Mouse (Mus musculus) erythroblast, embryonic 14.5 days (primary cell): ENCODE measurements around the gene Ndrg4. TPM values are rescaled to one million over a fixed set of nuclear protein-coding genes. Genes with fewer than 3 reads are reported as not detected.

ENCODE experiments used
- H3K27me3 ChIP-seq: 2 replicates; pipeline ENCODE4 v1.6.1; 2012; ENCODE audit warnings: inconsistent platforms; ENCODE audit not compliant: control insufficient read depth
- H3K36me3 ChIP-seq: 2 replicates; pipeline ENCODE4 v1.6.1; 2012; ENCODE audit warnings: mild to moderate bottlenecking, inconsistent platforms; ENCODE audit not compliant: control insufficient read depth
- H3K4me1 ChIP-seq: 2 replicates; pipeline ENCODE4 v1.6.1; 2012; ENCODE audit warnings: inconsistent platforms; ENCODE audit not compliant: control insufficient read depth
- H3K4me3 ChIP-seq: replicated peaks from 2 replicates; pipeline ENCODE3; 2012; ENCODE audit warnings: moderate library complexity, mild to moderate bottlenecking, inconsistent platforms
- H3K9me3 ChIP-seq: 2 replicates; pipeline ENCODE4 v1.6.1; 2012; ENCODE audit warnings: low read length, inconsistent platforms, mixed read lengths; ENCODE audit not compliant: control insufficient read depth
- GATA1 ChIP-seq: IDR thresholded peaks from 2 replicates; pipeline ENCODE4 v1.6.1; 2012; ENCODE audit warnings: low read length, inconsistent platforms, mixed read lengths
- TAL1 ChIP-seq: IDR thresholded peaks from 3 replicates; pipeline ENCODE4 v1.6.1; 2012; ENCODE audit warnings: low read length, inconsistent platforms, mixed read lengths
- polyA plus RNA-seq: library from polyadenylated mRNA; stranded (reverse); fragments of >175 nt; gene quantifications from 2 replicates; pipeline ENCODE4 v1.2.3, GENCODE M21; 2012

Ndrg4 gene
- 0.03 and 0.11 TPM in 2 replicates for polyA plus RNA-seq

DNA sequence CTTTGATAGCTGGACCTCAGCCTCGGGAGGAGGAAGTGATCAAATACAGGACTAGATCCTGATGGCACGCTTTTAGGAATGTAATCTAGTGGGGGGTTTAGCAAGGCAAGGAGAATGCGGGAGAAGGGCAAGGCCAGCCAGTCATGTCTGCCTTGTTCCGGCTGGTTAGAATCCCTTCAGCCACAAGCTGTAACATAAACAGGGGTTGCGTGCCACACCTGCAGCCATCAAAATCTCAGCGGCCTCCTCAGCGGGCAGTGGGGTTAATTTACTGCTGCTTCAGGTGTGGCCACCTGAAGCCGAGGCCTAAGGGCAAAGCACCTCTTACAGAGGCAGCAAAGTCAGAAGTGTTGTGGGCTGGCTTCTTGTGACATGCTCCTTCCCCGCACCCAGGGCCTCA is at the start of gene Ndrg4:
Gene Ndrg4, plus strand, starts transcription at position 350 of the 400 bp plus-strand sequence.
- TF ChIP-seq TAL1: no peak
- TF ChIP-seq GATA1: no peak
- Histone ChIP-seq H3K27me3 (peaks cover 72% of the 10 kb centered on the region), H3K36me3 (no peaks in the 10 kb centered on the region), H3K4me3 (peak within 1 kb of the TSS; percentile 7), H3K9me3 (no peaks in the 10 kb centered on the region), H3K4me1 (no peaks in the 10 kb centered on the region)

DNA sequence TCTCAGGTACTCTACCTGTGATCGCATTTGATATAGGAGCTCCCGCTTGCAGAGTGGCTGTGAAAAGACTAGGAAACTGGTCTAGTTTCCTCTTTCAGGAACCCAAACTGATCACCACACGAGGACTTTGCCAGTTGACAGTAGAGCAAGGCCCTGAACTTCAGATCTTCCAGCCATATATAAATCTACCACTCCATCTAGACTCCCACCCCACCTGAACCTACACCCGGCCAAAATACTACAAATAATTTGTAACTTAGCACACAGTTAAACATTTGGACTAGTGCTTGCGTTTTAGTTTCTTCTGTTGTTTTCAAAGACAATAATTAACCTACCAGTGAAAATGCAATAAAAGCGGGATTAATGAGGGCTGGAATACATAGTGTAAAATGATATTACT is 43.9 kb upstream of the Ndrg4 start:
- Histone ChIP-seq H3K4me3 (peak overlapping the region; percentile 81), H3K9me3 (no peaks in the 10 kb centered on the region), H3K27me3 (peaks cover 2% of the 10 kb centered on the region; the same call in 1 of the 2 replicates), H3K4me1 (peaks cover 27% of the 10 kb centered on the region), H3K36me3 (peaks cover 18% of the 10 kb centered on the region)
- no peak for TF ChIP-seq TAL1
- no peak for TF ChIP-seq GATA1

DNA sequence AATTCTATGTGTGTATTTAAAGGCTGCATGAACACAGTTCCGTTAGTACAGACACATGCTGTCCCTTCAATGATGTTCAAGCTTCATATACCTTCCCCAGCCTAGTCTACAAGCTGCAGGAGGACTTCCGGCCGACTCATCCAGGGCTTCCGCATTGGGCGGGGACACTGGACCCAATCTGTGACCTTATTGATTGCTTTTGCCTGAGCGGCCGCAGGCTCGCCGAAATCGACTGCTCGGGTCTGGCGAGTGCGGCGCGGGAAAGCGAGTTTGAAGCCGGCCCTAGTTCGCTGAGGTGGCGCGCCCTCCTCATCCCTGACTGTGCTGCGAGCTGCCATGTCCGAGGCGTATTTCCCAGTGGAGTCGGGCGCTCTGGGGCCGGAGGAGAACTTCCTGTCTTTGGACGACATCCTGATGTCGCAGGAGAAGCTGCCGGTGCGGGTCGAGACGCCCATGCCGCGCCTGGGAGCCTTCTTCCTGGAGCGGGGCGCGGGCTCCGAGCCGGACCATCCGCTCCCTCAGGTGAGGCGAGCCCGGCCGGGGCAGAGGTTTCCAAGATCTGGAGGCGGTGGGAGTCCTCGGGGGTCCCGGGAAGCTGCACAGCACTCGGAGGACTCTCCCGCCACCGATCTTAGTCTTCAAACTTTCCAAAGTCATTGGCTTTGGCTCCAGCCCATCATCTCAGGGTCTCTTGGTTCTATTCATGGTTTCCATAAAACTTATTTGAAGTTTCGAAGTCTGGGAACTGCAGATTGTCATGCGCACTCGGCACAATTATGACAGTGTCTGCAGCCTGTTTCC is 43.3 kb upstream of the Ndrg4 start, which contains the start of gene Gins3:
Gene Gins3, plus strand, starts transcription at position 192 of the 801 bp plus-strand sequence.
- Histone ChIP-seq H3K27me3 (no peaks in the 10 kb centered on the region; the same call in 1 of the 2 replicates), H3K4me1 (peaks cover 27% of the 10 kb centered on the region), H3K9me3 (no peaks in the 10 kb centered on the region), H3K4me3 (peak within 1 kb of the TSS; percentile 81), H3K36me3 (peaks cover 24% of the 10 kb centered on the region)
- no peak for TF ChIP-seq GATA1
- TF ChIP-seq TAL1: no peak

DNA sequence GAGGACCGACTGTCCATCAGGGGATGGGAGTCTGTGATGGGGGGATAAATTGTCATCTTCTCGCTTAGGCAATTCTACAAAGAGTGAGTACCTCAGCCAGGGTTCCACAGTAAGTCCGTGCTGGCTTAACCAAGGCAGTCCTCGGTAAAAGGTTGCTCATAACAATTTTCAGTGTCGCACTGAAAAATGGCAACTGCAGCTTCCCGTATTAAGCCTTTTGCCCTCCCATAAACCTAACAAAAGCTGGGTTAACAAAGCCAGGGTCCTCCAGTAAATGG is 42.8 kb upstream of the Ndrg4 start:
- no peaks in the 10 kb centered on the region for H3K27me3 ChIP-seq
- TF ChIP-seq TAL1 (no peak), GATA1 (no peak)
- H3K4me3 ChIP-seq: peak overlapping the region; percentile 81
- H3K4me1 ChIP-seq: peaks cover 27% of the 10 kb centered on the region
- peaks cover 29% of the 10 kb centered on the region for H3K36me3 ChIP-seq
- H3K9me3 ChIP-seq: no peaks in the 10 kb centered on the region

DNA sequence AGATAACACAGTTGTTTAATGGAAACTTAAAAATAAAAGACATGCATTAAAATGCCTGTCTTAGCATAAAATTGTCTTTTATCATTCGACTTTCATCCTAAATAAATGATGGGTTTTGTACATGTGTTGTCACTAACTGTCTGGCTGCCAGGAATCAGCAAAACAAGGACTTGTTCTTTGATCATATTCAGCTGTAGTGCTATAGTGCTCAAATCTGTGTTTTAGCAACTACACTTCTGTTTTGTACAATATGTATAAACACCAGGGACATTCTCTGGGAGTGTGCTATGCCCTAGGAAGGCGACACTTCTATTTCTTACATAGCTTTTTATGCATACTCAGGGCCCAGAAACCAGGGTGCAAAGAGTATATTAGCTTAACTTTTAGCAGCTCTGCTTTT is 31.8 kb upstream of the Ndrg4 start:
- Histone ChIP-seq H3K9me3 (no peaks in the 10 kb centered on the region), H3K4me1 (peaks cover 4% of the 10 kb centered on the region), H3K27me3 (no peaks in the 10 kb centered on the region), H3K4me3 (no peak overlapping the region), H3K36me3 (peaks cover 56% of the 10 kb centered on the region)
- TF ChIP-seq TAL1 (no peak), GATA1 (no peak)

DNA sequence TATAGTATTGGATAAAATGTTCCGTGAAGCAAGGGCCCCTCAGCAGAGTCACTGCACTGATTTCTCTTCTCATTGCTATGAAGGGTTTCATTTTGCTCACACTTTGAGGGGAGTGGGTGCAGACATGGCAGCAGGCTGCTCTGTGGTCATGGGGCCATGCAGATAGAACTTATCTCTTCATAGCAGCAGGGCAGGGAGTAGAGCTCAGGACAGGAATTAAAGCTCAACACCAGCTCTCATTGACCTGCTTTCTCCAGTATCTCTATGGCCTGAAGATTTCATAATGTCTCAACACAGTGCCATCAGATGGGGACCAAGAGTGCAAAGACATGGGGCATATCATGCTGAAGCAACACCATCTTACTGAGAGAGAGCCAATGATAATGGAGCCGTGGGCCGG is 28.5 kb upstream of the Ndrg4 start:
- Histone ChIP-seq H3K27me3 (no peaks in the 10 kb centered on the region), H3K9me3 (no peaks in the 10 kb centered on the region), H3K4me3 (no peak overlapping the region), H3K4me1 (peaks cover 4% of the 10 kb centered on the region), H3K36me3 (peaks cover 26% of the 10 kb centered on the region)
- TF ChIP-seq TAL1 (no peak), GATA1 (no peak)

DNA sequence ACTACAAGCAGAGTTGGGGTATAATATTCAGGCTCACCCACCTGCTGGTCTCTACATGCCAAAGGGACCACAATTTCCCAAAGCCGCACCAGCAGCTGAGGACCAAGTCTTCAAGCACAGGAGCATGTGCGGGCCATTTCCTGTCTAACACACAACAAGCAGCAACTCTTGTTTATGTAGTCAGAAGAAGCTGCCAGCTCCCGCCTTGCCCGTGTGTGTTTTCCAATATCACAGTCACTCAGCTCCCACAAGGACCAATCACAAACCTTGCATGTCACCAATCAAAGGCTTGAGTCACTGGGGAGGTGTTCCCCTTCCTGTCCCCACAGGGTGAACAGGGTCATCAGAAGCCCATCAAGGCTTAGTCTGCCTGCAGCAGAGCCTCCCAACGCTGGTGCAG is 23.4 kb upstream of the Ndrg4 start:
- no peak overlapping the region for H3K4me3 ChIP-seq
- no peaks in the 10 kb centered on the region for H3K9me3 ChIP-seq
- TF ChIP-seq GATA1: no peak
- TF ChIP-seq TAL1: no peak
- peaks cover under 1% of the 10 kb centered on the region for H3K4me1 ChIP-seq
- no peaks in the 10 kb centered on the region for H3K36me3 ChIP-seq
- no peaks in the 10 kb centered on the region for H3K27me3 ChIP-seq

DNA sequence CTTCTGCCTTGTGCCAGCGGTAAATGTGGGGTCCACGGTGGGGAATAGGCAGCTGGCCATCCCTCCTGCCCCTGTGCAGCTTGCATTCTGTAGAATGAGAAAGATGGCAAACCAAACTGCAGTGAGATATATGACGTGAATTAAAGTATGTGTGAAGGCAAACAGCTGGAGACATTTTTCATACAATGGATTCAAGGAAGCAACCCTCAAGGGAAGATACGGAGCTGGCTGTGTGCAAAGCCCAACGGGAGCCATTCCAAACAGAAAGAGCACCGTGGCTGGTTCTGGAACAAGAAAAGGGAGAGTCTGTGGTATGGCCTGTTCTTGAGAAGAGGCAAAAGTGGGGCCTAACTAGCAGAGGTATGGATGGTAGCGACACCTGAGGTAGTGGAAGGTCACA is 20.9 kb upstream of the Ndrg4 start:
- H3K9me3 ChIP-seq: no peaks in the 10 kb centered on the region
- no peak for TF ChIP-seq GATA1
- TF ChIP-seq TAL1: no peak
- H3K27me3 ChIP-seq: no peaks in the 10 kb centered on the region
- no peaks in the 10 kb centered on the region for H3K4me1 ChIP-seq
- no peak overlapping the region for H3K4me3 ChIP-seq
- H3K36me3 ChIP-seq: no peaks in the 10 kb centered on the region

DNA sequence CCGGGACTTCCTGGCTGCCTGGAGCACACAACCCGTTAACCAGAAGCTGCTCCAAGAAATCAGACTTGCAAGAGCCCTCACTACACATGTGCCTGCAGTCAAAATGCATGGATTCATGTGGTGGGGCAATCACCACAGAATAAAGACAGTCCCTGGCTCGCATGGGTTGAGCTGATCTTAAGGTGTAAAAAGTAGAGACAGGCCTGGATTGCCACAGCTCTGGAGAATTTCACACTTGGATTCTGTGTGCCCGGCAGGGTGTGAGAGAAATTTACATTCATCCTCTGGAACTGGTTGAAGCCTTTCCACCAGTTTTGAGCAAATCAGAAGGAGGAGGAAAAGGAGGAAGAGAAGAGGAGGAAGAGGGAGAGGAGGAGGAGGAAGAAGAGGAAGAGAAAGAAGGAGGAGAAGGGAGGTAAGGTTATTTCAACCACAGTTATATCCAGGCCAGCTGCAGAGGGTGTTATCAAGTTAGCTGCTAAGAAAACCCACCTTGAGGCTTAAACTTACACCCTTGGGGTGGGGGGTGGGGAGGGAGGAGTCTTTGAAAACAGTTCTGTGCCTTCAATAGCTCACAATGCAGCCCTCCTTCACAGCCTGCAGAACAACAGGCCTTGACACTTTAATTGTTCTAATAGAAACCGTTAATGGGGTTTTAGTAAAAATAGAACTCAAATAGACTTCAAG is 20.3 kb upstream of the Ndrg4 start:
- H3K4me3 ChIP-seq: no peak overlapping the region
- no peaks in the 10 kb centered on the region for H3K9me3 ChIP-seq
- H3K36me3 ChIP-seq: no peaks in the 10 kb centered on the region
- TF ChIP-seq TAL1: no peak
- no peak for TF ChIP-seq GATA1
- H3K4me1 ChIP-seq: no peaks in the 10 kb centered on the region
- no peaks in the 10 kb centered on the region for H3K27me3 ChIP-seq
